Mouse (Mus musculus): ENCODE results near the gene Slc15a3. TPM values are rescaled to one million over a fixed set of nuclear protein-coding genes. Genes with fewer than 3 reads are reported as not detected.

Gene Slc15a3
- polyA plus RNA-seq, 1 experiment from 2014 or later = 0.54 TPM

DNA sequence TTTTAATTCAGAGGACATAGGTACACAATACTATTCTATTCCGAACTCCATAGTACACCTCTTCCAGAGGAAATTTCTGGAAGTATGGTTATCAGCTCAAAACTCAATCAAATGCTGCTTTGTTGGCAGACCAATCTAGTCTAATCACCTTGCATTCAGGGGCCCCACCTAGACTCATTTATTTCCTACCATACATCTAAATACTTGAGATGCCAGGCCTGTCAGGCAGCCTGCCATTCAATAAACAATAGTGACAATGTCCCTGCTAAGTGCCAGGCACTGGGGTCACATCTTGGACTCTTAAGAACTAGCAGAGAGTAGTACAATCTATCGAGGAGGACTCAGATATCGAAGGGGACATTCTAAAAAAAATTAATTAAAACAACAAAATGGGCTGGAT lies 52.7 kb downstream of the Slc15a3 start:
- peaks cover 12% of the 10 kb centered on the region for H3K4me1 ChIP-seq (ENCODE audit: control insufficient read depth, insufficient read depth, low read length)
- no peaks in the 10 kb centered on the region for H3K27me3 ChIP-seq (ENCODE audit: control insufficient read depth, insufficient read depth, low read length)
- no peaks in the 10 kb centered on the region for H3K9me3 ChIP-seq (ENCODE audit: control insufficient read depth, low read length)
- no peak overlapping the region for H3K9ac ChIP-seq (replicated peaks; ENCODE audit: low read length)
- DNase-seq = no peak
- no peak for ATAC-seq (ENCODE audit: low FRiP score, low TSS enrichment)
- WGBS = 89% methylated on average over 3 of the region's 3 CpGs
- H3K36me3 ChIP-seq (ENCODE audit: control insufficient read depth, insufficient read depth, low read length) = no peaks in the 10 kb centered on the region
- H3K4me2 ChIP-seq (ENCODE audit: low read length) = no peak overlapping the region
- no peak overlapping the region for H3K27ac ChIP-seq (replicated peaks; ENCODE audit: low read depth, low read length)
- H3K4me3 ChIP-seq (replicated peaks; ENCODE audit: low read depth, low read length) = no peak overlapping the region

DNA sequence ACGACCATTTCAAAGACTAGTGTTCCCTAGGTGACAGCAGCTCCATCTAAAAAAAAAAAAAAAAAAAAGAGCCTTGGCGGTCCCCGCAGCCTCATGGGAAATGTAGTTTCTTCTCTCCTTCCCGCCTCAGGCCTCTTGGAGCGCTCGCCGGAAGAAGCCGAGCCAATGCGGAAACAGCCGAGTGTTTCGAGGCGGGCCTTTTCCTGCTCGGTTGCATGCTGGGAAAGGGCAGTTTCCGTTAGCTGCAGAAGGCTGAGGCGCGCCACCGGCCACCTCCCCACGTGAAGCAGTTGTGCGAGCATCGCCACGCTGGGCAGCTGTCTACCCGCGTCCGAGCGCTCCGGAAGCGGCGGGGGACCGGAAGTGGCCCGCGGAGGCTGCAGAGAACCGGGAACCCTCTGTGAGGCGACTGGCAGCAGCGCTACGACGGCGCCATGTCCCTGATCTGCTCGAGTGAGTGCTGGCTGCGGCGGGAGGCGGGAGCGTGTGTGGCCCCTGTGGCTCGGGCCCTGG lies 55.5 kb downstream of the Slc15a3 start, which contains the start of gene Prpf19:
Gene Prpf19, plus strand, starts transcription at position 216 of the 513 bp plus-strand sequence.
- Histone ChIP-seq H3K36me3 (ENCODE audit: control insufficient read depth, insufficient read depth, low read length) (peaks cover 24% of the 10 kb centered on the region), H3K9me3 (ENCODE audit: control insufficient read depth, low read length) (no peaks in the 10 kb centered on the region), H3K9ac (replicated peaks; ENCODE audit: low read length) (peak within 1 kb of the TSS; percentile 85), H3K27me3 (ENCODE audit: control insufficient read depth, insufficient read depth, low read length) (no peaks in the 10 kb centered on the region), H3K27ac (replicated peaks; ENCODE audit: low read depth, low read length) (peak within 1 kb of the TSS; percentile 89), H3K4me3 (replicated peaks; ENCODE audit: low read depth, low read length) (peak within 1 kb of the TSS; percentile 85), H3K4me1 (ENCODE audit: control insufficient read depth, insufficient read depth, low read length) (peaks cover 12% of the 10 kb centered on the region), H3K4me2 (ENCODE audit: low read length) (peak within 1 kb of the TSS; percentile 92)
- under 1% methylated on average over 43 of the region's 43 CpGs for WGBS
- ATAC-seq (ENCODE audit: low FRiP score, low TSS enrichment) (peak; percentile 96), DNase-seq (peak; percentile 99)

DNA sequence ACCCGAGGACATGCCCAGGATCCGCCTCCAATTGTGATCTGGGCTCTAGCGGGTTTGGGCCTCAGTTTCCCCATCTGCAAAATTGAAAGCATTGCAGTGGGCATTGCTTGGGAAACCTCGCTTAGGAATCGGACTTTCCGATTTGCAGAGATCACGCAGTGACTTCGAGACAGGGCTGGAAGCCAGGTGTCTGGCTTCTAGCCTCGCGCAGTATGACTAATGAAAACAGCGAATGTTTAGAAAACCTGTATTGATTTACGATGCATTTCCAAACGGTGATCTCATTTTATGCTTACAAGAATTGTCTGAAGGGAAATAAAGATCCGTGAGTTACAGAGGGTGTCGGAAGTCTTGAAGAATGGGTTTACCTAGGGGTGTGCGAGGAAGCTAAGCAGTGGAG lies 56.2 kb downstream of the Slc15a3 start:
- H3K27me3 ChIP-seq (ENCODE audit: control insufficient read depth, insufficient read depth, low read length) = no peaks in the 10 kb centered on the region
- H3K4me1 ChIP-seq (ENCODE audit: control insufficient read depth, insufficient read depth, low read length) = peaks cover 12% of the 10 kb centered on the region
- no peak for ATAC-seq (ENCODE audit: low FRiP score, low TSS enrichment)
- H3K4me2 ChIP-seq (ENCODE audit: low read length) = peak overlapping the region; percentile 92
- peak overlapping the region; percentile 85 for H3K9ac ChIP-seq (replicated peaks; ENCODE audit: low read length)
- H3K36me3 ChIP-seq (ENCODE audit: control insufficient read depth, insufficient read depth, low read length) = peaks cover 31% of the 10 kb centered on the region
- DNase-seq = no peak
- peak overlapping the region; percentile 85 for H3K4me3 ChIP-seq (replicated peaks; ENCODE audit: low read depth, low read length)
- peak overlapping the region; percentile 89 for H3K27ac ChIP-seq (replicated peaks; ENCODE audit: low read depth, low read length)
- WGBS = 3% methylated on average over 16 of the region's 16 CpGs
- H3K9me3 ChIP-seq (ENCODE audit: control insufficient read depth, low read length) = no peaks in the 10 kb centered on the region

DNA sequence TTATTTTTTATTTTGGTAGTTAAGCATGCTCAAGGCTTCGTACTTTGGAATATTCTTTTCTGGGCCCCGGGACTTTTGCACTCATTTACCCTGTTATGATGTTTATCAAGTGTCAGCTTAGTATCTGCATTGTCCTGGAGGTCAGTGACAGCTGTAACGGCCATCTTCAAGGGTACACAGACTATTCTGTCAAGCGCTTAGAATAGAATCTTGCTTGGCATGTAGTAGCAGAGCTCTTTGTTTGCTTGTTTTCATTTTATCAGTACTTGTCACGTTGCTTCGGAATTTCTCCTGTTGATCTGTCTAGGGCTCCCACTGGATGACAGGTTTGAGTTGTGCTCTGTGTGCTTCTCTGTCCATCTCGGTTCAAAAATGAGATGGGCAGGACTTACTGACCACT lies 57.3 kb downstream of the Slc15a3 start:
- no peaks in the 10 kb centered on the region for H3K27me3 ChIP-seq (ENCODE audit: control insufficient read depth, insufficient read depth, low read length)
- WGBS = 88% methylated on average over 7 of the region's 7 CpGs
- H3K9me3 ChIP-seq (ENCODE audit: control insufficient read depth, low read length) = no peaks in the 10 kb centered on the region
- ATAC-seq (ENCODE audit: low FRiP score, low TSS enrichment) = no peak
- no peak for DNase-seq
- peaks cover 42% of the 10 kb centered on the region for H3K36me3 ChIP-seq (ENCODE audit: control insufficient read depth, insufficient read depth, low read length)
- peaks cover 12% of the 10 kb centered on the region for H3K4me1 ChIP-seq (ENCODE audit: control insufficient read depth, insufficient read depth, low read length)
- peak overlapping the region; percentile 92 for H3K4me2 ChIP-seq (ENCODE audit: low read length)
- peak overlapping the region; percentile 85; the same call in 1 of the 2 replicates for H3K4me3 ChIP-seq (replicated peaks; ENCODE audit: low read depth, low read length)
- no peak overlapping the region for H3K27ac ChIP-seq (replicated peaks; ENCODE audit: low read depth, low read length)
- no peak overlapping the region for H3K9ac ChIP-seq (replicated peaks; ENCODE audit: low read length)

DNA sequence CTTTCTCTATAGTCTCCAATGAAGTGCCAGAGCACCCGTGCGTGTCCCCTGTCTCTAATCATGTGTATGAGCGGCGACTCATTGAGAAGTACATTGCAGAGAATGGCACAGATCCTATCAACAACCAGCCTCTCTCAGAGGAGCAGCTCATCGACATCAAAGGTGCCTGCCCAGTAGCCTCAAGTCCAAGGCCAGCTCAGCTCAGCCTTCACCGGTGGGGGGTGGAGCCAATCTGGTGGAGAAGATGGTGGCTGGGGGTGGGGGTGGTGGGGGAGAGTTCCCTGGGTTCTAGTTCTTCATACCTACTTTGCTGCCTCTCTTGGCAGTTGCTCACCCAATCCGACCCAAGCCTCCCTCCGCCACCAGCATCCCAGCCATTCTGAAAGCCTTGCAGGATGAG lies 58.0 kb downstream of the Slc15a3 start:
- Histone ChIP-seq H3K9me3 (ENCODE audit: control insufficient read depth, low read length) (no peaks in the 10 kb centered on the region), H3K36me3 (ENCODE audit: control insufficient read depth, insufficient read depth, low read length) (peaks cover 49% of the 10 kb centered on the region), H3K4me2 (ENCODE audit: low read length) (no peak overlapping the region), H3K4me3 (replicated peaks; ENCODE audit: low read depth, low read length) (no peak overlapping the region), H3K27me3 (ENCODE audit: control insufficient read depth, insufficient read depth, low read length) (no peaks in the 10 kb centered on the region), H3K9ac (replicated peaks; ENCODE audit: low read length) (no peak overlapping the region), H3K4me1 (ENCODE audit: control insufficient read depth, insufficient read depth, low read length) (peaks cover 12% of the 10 kb centered on the region), H3K27ac (replicated peaks; ENCODE audit: low read depth, low read length) (no peak overlapping the region)
- ATAC-seq (ENCODE audit: low FRiP score, low TSS enrichment) = no peak
- 92% methylated on average over 8 of the region's 8 CpGs for WGBS
- DNase-seq = no peak

DNA sequence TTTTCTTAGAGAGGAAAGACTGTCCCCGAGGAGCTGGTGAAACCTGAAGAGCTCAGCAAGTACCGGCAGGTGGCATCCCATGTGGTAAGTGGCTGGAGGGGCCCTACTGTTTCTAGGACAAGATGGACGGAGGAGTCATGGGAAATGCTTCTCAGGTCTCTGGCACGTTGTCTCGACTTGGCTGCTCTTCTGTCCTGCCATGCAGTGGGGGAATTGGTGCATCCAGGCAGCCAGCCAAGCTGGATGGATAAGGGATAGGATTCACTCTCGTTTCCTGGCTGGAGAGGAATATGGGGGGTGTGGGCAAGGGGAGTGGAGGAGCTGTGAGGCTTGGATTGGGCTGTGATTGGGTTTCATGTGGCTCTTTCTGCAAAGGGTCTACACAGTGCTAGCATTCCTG lies 60.8 kb downstream of the Slc15a3 start:
- WGBS = 91% methylated on average over 6 of the region's 6 CpGs
- Histone ChIP-seq H3K27ac (replicated peaks; ENCODE audit: low read depth, low read length) (no peak overlapping the region), H3K9me3 (ENCODE audit: control insufficient read depth, low read length) (no peaks in the 10 kb centered on the region), H3K9ac (replicated peaks; ENCODE audit: low read length) (no peak overlapping the region), H3K4me1 (ENCODE audit: control insufficient read depth, insufficient read depth, low read length) (peaks cover 12% of the 10 kb centered on the region), H3K4me2 (ENCODE audit: low read length) (no peak overlapping the region), H3K27me3 (ENCODE audit: control insufficient read depth, insufficient read depth, low read length) (no peaks in the 10 kb centered on the region), H3K36me3 (ENCODE audit: control insufficient read depth, insufficient read depth, low read length) (peaks cover 77% of the 10 kb centered on the region), H3K4me3 (replicated peaks; ENCODE audit: low read depth, low read length) (no peak overlapping the region)
- ATAC-seq (ENCODE audit: low FRiP score, low TSS enrichment) (no peak), DNase-seq (no peak)

DNA sequence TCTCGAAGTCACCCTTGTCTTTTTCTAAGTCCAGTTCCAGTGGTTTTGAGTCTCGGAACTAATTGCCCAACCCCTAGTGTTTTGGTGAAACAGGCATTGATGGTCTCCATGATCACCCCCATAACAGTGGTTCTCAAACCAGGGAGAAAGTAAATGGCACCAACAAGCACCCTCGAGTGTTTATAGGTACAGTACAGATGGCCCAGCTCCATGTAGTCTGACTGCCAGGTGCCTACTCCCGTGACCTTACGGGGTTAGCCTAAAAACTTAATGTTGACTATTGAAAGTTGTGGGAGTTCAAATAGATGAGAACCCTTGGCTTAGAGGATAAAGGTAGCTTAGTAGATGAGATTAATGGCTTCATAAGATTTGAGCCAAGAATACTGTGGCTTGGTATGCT lies 61.5 kb downstream of the Slc15a3 start:
- H3K4me2 ChIP-seq (ENCODE audit: low read length) = no peak overlapping the region
- H3K36me3 ChIP-seq (ENCODE audit: control insufficient read depth, insufficient read depth, low read length) = peaks cover 84% of the 10 kb centered on the region
- peaks cover 9% of the 10 kb centered on the region for H3K4me1 ChIP-seq (ENCODE audit: control insufficient read depth, insufficient read depth, low read length)
- no peak overlapping the region for H3K27ac ChIP-seq (replicated peaks; ENCODE audit: low read depth, low read length)
- no peak for ATAC-seq (ENCODE audit: low FRiP score, low TSS enrichment)
- no peaks in the 10 kb centered on the region for H3K27me3 ChIP-seq (ENCODE audit: control insufficient read depth, insufficient read depth, low read length)
- WGBS = 94% methylated on average over 5 of the region's 5 CpGs
- no peak for DNase-seq
- H3K4me3 ChIP-seq (replicated peaks; ENCODE audit: low read depth, low read length) = no peak overlapping the region
- no peak overlapping the region for H3K9ac ChIP-seq (replicated peaks; ENCODE audit: low read length)
- H3K9me3 ChIP-seq (ENCODE audit: control insufficient read depth, low read length) = no peaks in the 10 kb centered on the region

DNA sequence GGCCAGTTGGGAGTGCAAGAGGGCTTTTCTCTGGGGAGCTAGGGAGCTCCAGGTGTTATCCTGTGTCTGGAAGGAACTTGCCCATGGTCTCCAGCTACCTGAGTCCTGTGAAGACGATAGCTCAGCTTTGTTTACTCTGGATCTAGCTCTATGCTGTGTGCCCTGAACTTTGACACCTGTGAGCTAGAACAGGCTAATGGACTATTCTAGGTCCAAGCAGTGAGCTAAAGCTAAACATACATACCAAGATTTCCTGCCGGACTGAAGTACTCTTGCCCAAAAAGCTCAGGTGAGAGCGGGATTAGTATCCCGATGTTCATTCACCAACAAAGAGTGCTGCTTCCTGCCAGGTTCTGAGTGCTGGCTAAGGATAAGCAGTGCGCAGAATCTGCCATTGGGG lies 65.0 kb downstream of the Slc15a3 start:
- DNase-seq (no peak), ATAC-seq (ENCODE audit: low FRiP score, low TSS enrichment) (no peak)
- 92% methylated on average over 5 of the region's 5 CpGs for WGBS
- Histone ChIP-seq H3K27ac (replicated peaks; ENCODE audit: low read depth, low read length) (no peak overlapping the region), H3K4me3 (replicated peaks; ENCODE audit: low read depth, low read length) (no peak overlapping the region), H3K27me3 (ENCODE audit: control insufficient read depth, insufficient read depth, low read length) (no peaks in the 10 kb centered on the region), H3K9me3 (ENCODE audit: control insufficient read depth, low read length) (no peaks in the 10 kb centered on the region), H3K4me1 (ENCODE audit: control insufficient read depth, insufficient read depth, low read length) (no peaks in the 10 kb centered on the region), H3K36me3 (ENCODE audit: control insufficient read depth, insufficient read depth, low read length) (peaks cover 83% of the 10 kb centered on the region), H3K4me2 (ENCODE audit: low read length) (no peak overlapping the region), H3K9ac (replicated peaks; ENCODE audit: low read length) (no peak overlapping the region)

DNA sequence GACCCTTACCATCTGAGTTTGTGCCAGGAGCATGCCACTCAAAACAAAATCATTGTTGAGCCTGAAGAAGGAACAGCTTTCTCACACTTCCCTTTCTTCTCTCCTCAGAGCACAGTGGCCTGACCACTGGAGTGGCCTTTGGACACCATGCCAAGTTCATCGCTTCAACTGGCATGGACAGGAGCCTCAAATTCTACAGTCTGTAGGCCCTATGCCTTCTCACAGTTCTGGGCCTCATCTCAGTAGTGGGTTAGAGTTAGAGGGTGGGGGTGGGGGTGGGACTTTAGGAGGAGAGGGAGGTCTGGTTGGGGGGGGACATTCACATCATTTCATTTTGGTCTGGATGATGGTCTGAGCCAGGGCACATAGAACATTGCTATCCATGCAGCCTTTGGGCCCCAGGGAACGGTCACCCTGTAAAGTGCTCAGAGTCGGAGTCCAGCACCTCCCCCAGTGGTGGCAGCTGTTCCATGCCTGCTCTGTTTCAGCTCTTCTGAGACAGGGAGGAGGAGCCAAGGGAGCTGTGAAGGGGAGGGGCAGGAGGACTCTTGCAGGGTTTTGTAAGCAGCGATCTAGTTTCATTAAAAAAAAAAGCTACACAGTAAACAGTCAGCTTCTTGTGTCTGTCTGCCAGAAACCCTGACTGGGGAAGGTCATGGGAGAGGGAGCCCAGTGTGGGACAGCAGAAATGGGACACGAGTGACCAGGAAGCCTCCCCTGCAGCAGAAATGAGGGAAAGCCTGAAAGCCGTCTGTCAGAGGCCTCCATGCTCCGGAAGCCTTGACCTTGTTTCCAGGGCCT lies 65.6 kb downstream of the Slc15a3 start:
- no peak for DNase-seq

More for the DNA sequence above, 65.6 kb downstream of the Slc15a3 start:
- Histone ChIP-seq H3K9ac (replicated peaks; ENCODE audit: low read length) (no peak overlapping the region), H3K9me3 (ENCODE audit: control insufficient read depth, low read length) (no peaks in the 10 kb centered on the region), H3K27ac (replicated peaks; ENCODE audit: low read depth, low read length) (no peak overlapping the region), H3K36me3 (ENCODE audit: control insufficient read depth, insufficient read depth, low read length) (peaks cover 76% of the 10 kb centered on the region), H3K4me1 (ENCODE audit: control insufficient read depth, insufficient read depth, low read length) (no peaks in the 10 kb centered on the region), H3K4me2 (ENCODE audit: low read length) (no peak overlapping the region), H3K27me3 (ENCODE audit: control insufficient read depth, insufficient read depth, low read length) (no peaks in the 10 kb centered on the region), H3K4me3 (replicated peaks; ENCODE audit: low read depth, low read length) (no peak overlapping the region)
- ATAC-seq (ENCODE audit: low FRiP score, low TSS enrichment) = no peak
- 70% methylated on average over 7 of the region's 7 CpGs for WGBS

All from midbrain, embryonic 14.5 days (tissue).